In genomic region chr3:88622941-88623345, GRCm38 (mm10) we compare ENCODE assay signal across 9 mouse cellular contexts. TPM values are rescaled to one million over a fixed set of nuclear protein-coding genes. Genes with fewer than 3 reads are reported as not detected.
DNase-seq lines count a peak whose midpoint lies in the region; ATAC-seq and TF ChIP-seq lines count a peak whose summit lies in the region.
"Had no signal": no experiment of that assay in that cellular context is flagged by ENCODE, and none has a peak within 500 bp of the region (broad histone marks: within the 10 kb centered on the region; RNA-seq: fewer than 3 reads in every experiment).

No protein-coding gene starts in this region.

- peak overlapping the region; percentile 98 for H3K27ac ChIP-seq in layer of hippocampus, adult 2 months
- H3K27ac ChIP-seq in heart, embryonic 13.5 days (replicated peaks), result peak overlapping the region; percentile 99
- H3K27ac ChIP-seq in limb, embryonic 12.5 days, result peak overlapping the region; percentile 97
- peak overlapping the region; percentile 96 for H3K27ac ChIP-seq in midbrain, embryonic 15.5 days

- peaks cover 19% of the 10 kb centered on the region for H3K36me3 ChIP-seq in heart, embryonic 13.5 days
- H3K36me3 ChIP-seq in limb, embryonic 12.5 days, result peaks cover 29% of the 10 kb centered on the region
- no peaks in the 10 kb centered on the region for H3K36me3 ChIP-seq in midbrain, embryonic 15.5 days (replicated peaks)

- no peak for DNase-seq in layer of hippocampus, adult 2 months (ENCODE audit: low spot score in 2 of 2)
- no peak for DNase-seq in layer of hippocampus, postnatal 36 days
- DNase-seq in cerebellum, postnatal 10 days, result peak; percentile 79 to 80
- DNase-seq in c-Kit-positive CD71-positive TER-119-positive erythroid progenitor cells, embryonic 14.5 days (ENCODE audit: low spot score), result no peak
- no peak for DNase-seq in testis, postnatal 14 days (ENCODE audit: low spot score)

- 1% methylated on average over 6 of the region's 6 CpGs for WGBS in heart, embryonic 13.5 days
- WGBS in limb, embryonic 12.5 days, result under 1% methylated on average over 6 of the region's 6 CpGs
- WGBS in midbrain, embryonic 15.5 days, result 0% methylated on average over 6 of the region's 6 CpGs

- peaks cover 82% of the 10 kb centered on the region for H3K4me1 ChIP-seq in heart, embryonic 13.5 days
- H3K4me1 ChIP-seq in limb, embryonic 12.5 days (replicated peaks), result peaks cover 42% of the 10 kb centered on the region
- H3K4me1 ChIP-seq in midbrain, embryonic 15.5 days, result peaks cover 49% of the 10 kb centered on the region

- no peaks in the 10 kb centered on the region for H3K9me3 ChIP-seq in heart, embryonic 13.5 days
- H3K9me3 ChIP-seq in limb, embryonic 12.5 days, result no peaks in the 10 kb centered on the region
- no peaks in the 10 kb centered on the region for H3K9me3 ChIP-seq in midbrain, embryonic 15.5 days

- ATAC-seq in heart, embryonic 13.5 days (ENCODE audit: extremely low read depth, insufficient number of reproducible peaks, low FRiP score, low TSS enrichment), result no peak
- no peak for ATAC-seq in limb, embryonic 12.5 days (ENCODE audit: insufficient number of reproducible peaks, insufficient read depth, low FRiP score, low TSS enrichment, low read depth)
- ATAC-seq in midbrain, embryonic 15.5 days (replicated peaks), result peak; percentile 47; the same call in 1 of the 2 replicates

- no peaks in the 10 kb centered on the region for H3K27me3 ChIP-seq in heart, embryonic 13.5 days (replicated peaks)
- H3K27me3 ChIP-seq in limb, embryonic 12.5 days, result no peaks in the 10 kb centered on the region
- no peaks in the 10 kb centered on the region for H3K27me3 ChIP-seq in midbrain, embryonic 15.5 days (replicated peaks)

- peak overlapping the region; percentile 98 for H3K9ac ChIP-seq in heart, embryonic 13.5 days
- H3K9ac ChIP-seq in limb, embryonic 12.5 days (replicated peaks), result peak overlapping the region; percentile 97
- peak overlapping the region; percentile 94 for H3K9ac ChIP-seq in midbrain, embryonic 15.5 days

- peak overlapping the region; percentile 73 for H3K4me2 ChIP-seq in heart, embryonic 13.5 days
- peak overlapping the region; percentile 96 for H3K4me2 ChIP-seq in limb, embryonic 12.5 days
- H3K4me2 ChIP-seq in midbrain, embryonic 15.5 days, result peak overlapping the region; percentile 93

- peak overlapping the region; percentile 76 for H3K4me3 ChIP-seq in layer of hippocampus, adult 2 months
- peak overlapping the region; percentile 93 for H3K4me3 ChIP-seq in heart, embryonic 13.5 days
- H3K4me3 ChIP-seq in limb, embryonic 12.5 days (replicated peaks), result peak overlapping the region; percentile 87
- peak overlapping the region; percentile 92 for H3K4me3 ChIP-seq in midbrain, embryonic 15.5 days

- no peak for TF ChIP-seq CTCF in layer of hippocampus, adult 2 months (conservative IDR thresholded peaks at IDR 0.05)

RNA-seq across cellular contexts. Expression of gene Arhgef2, which starts 17.2 kb away (rescaled TPM):
- total RNA-seq in layer of hippocampus, adult 2 months (2021), result 100 to 1,000 TPM; 268 to 283 TPM
- total RNA-seq in layer of hippocampus, postnatal 36 days (2021), result 100 to 1,000 TPM; 250 to 265 TPM
- polyA plus RNA-seq in heart, embryonic 13.5 days (2015; fragmentation: Nextera tagmentation; extraction: Ambion mirVana), result 73.1 and 73.4 TPM in 2 replicates
- polyA plus RNA-seq in limb, embryonic 12.5 days (2016; fragmentation: Nextera tagmentation; extraction: Ambion mirVana), result 122 and 123 TPM in 2 replicates
- 138 and 145 TPM in 2 replicates for polyA plus RNA-seq in midbrain, embryonic 15.5 days (2015; fragmentation: Nextera tagmentation; extraction: Ambion mirVana)

RNA-seq across cellular contexts. Expression of gene Rxfp4, which starts 30.0 kb away (rescaled TPM):
- not detected for total RNA-seq in layer of hippocampus, adult 2 months (2021)
- not detected for total RNA-seq in layer of hippocampus, postnatal 36 days (2021)
- polyA plus RNA-seq in heart, embryonic 13.5 days (2015; fragmentation: Nextera tagmentation; extraction: Ambion mirVana), result not detected in 2 replicates
- polyA plus RNA-seq in limb, embryonic 12.5 days (2016; fragmentation: Nextera tagmentation; extraction: Ambion mirVana), result not detected in 2 replicates
- not detected in 2 replicates for polyA plus RNA-seq in midbrain, embryonic 15.5 days (2015; fragmentation: Nextera tagmentation; extraction: Ambion mirVana)
- polyA plus RNA-seq: testis, adult 2 months had no signal

RNA-seq across cellular contexts. Expression of gene Ssr2, which starts 47.3 kb away (rescaled TPM):
- total RNA-seq in layer of hippocampus, adult 2 months (2021), result 10 to 100 TPM; 86.8 to 91.6 TPM
- total RNA-seq in layer of hippocampus, postnatal 36 days (2021), result 10 to 100 TPM; 97.1 to 98.9 TPM
- 173 and 202 TPM in 2 replicates for polyA plus RNA-seq in heart, embryonic 13.5 days (2015; fragmentation: Nextera tagmentation; extraction: Ambion mirVana)
- polyA plus RNA-seq in limb, embryonic 12.5 days (2016; fragmentation: Nextera tagmentation; extraction: Ambion mirVana), result 184 and 190 TPM in 2 replicates
- polyA plus RNA-seq in midbrain, embryonic 15.5 days (2015; fragmentation: Nextera tagmentation; extraction: Ambion mirVana), result 133 and 143 TPM in 2 replicates

Comparison
In these comparisons a context has a peak if more than half of its experiments do, and no peak if none do; other contexts are left out.
1. DNase-seq: peak in cerebellum, postnatal 10 days (2 of 2); none in layer of hippocampus, adult 2 months (0 of 2), layer of hippocampus, postnatal 36 days (0 of 2), c-Kit-positive CD71-positive TER-119-positive erythroid progenitor cells, embryonic 14.5 days (single experiment) and testis, postnatal 14 days (single experiment).
2. Peak in every context shown above with its lines, with median percentiles within 50 percentile points of each other: H3K27ac ChIP-seq, H3K4me3 ChIP-seq, H3K4me2 ChIP-seq and H3K9ac ChIP-seq.